33 mouse cellular contexts compared by ENCODE assay signal in the genomic region with DNA sequence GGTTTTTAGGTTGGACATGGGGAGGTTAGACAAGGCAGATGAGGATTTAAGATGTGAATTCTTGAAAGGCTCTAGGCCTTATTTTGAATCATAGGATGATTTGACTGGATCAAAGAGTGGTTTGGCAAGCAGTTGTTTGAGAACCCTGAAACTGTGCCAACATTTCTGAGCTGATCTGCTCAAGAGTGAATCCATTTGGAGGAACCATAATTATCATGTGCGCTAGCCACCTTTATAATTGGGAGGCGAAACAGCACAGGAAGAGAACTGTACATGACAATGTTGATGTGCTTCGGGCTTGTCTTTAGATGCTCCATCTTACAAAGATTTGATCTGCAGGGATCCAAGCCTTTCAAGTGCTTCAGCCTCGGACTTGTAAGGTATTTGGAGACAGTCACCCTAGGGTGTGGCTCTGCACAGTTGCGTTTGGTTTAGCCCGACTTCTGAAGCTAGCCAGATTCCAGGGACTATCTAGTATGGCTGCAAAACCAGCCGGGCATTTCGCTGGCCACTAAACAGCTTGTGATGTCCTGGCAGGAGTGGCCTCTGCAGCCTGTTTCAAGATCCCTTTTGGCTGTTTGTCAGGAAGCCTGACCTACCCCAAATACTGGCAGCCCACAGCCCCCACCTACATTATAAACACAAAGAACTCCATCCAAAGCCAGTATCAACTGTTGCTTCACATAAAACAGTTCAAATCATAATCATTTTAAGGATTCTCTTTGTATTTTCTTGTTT. TPM values are rescaled to one million over a fixed set of nuclear protein-coding genes. Genes with fewer than 3 reads are reported as not detected.
DNase-seq lines count a peak whose midpoint lies in the region; TF ChIP-seq lines count a peak whose summit lies in the region.
"Had no signal": no experiment of that assay in that cellular context is flagged by ENCODE, and none has a peak within 500 bp of the region (broad histone marks: within the 10 kb centered on the region; RNA-seq: fewer than 3 reads in every experiment).

No protein-coding gene starts in this region.

- H3K4me3 ChIP-seq in layer of hippocampus, adult 2 months = peak overlapping the region; percentile 54; the same call in 1 of the 2 replicates
- H3K4me3 ChIP-seq: embryonic facial prominence, embryonic 12.5 days; heart, embryonic 12.5 days had no signal

- TF ChIP-seq CTCF in layer of hippocampus, adult 2 months (conservative IDR thresholded peaks at IDR 0.05) = no peak
- no peak for TF ChIP-seq CTCF in brain, embryonic 14.5 days (IDR thresholded peaks at IDR 0.05; ENCODE audit: borderline replicate concordance, extremely low read depth, insufficient read depth, insufficient read length)

- H3K27ac ChIP-seq in layer of hippocampus, adult 2 months = peak overlapping the region; percentile 67; the same call in 1 of the 2 replicates
- H3K27ac ChIP-seq: embryonic facial prominence, embryonic 12.5 days; hindbrain, postnatal 0 days had no signal

- TF ChIP-seq POLR2A in brain, embryonic 14.5 days (IDR thresholded peaks at IDR 0.05; ENCODE audit: borderline replicate concordance, extremely low read depth, insufficient read depth, insufficient read length, poor library complexity, severe bottlenecking) = no peak

- DNase-seq in cerebellum, postnatal 14 days = peak; percentile 43 to 52
- DNase-seq in cerebellum, postnatal 4 days (ENCODE audit: low spot score in 2 of 2) = no peak
- DNase-seq in layer of hippocampus, adult 2 months (ENCODE audit: low spot score in 2 of 2) = no peak
- no peak for DNase-seq in layer of hippocampus, postnatal 10 days (ENCODE audit: low spot score in 2 of 2)
- DNase-seq in brain, embryonic 14.5 days (ENCODE audit: low read depth) = peak; percentile 62
- DNase-seq in lung, postnatal 10 days = peak; percentile 29
- DNase-seq in spleen, postnatal 14 days (ENCODE audit: low spot score in 2 of 2) = no peak
- no peak for DNase-seq in left cerebral cortex, adult 11 months (ENCODE audit: low spot score)
- DNase-seq: adrenal gland, postnatal 10 days; cerebellum, adult 8-10 months; gastrocnemius, postnatal 25 days; heart, adult 18-20 months; heart, postnatal 14 days; kidney, adult 9 months; kidney, postnatal 4 days; thymus, postnatal 25 days had no signal

RNA-seq across cellular contexts. Expression of a gene that starts 10.9 kb away (rescaled TPM):
- total RNA-seq in layer of hippocampus, adult 2 months (2021) = 1 to 10 TPM; 2.5 to 5.1 TPM
- 10 to 100 TPM in 1 of 2 experiments, 1 to 10 TPM in 1; 4.6 to 11.7 TPM for total RNA-seq in layer of hippocampus, postnatal 10 days (2021)
- polyA plus RNA-seq in brain, embryonic 14.5 days (2012; rRNA removed) = 6.4 and 14.8 TPM in 2 replicates
- total RNA-seq: liver, adult 2 months; megakaryocyte progenitor cell, adult 5-6 weeks had no signal
- polyA plus RNA-seq: liver, adult 2 months had no signal

RNA-seq across cellular contexts. Expression of a gene that starts 49.9 kb away (rescaled TPM):
- not detected for total RNA-seq in layer of hippocampus, adult 2 months (2021)
- not detected for total RNA-seq in layer of hippocampus, postnatal 10 days (2021)
- polyA plus RNA-seq in brain, embryonic 14.5 days (2012; rRNA removed) = not detected in 2 replicates
- total RNA-seq: adrenal gland, postnatal 10 days; gastrocnemius, postnatal 25 days; heart, adult 18-20 months; heart, postnatal 14 days; hindbrain, postnatal 0 days; left cerebral cortex, adult 8-10 months; left cerebral cortex, postnatal 4 days; liver, adult 2 months; megakaryocyte progenitor cell, adult 5-6 weeks; midbrain, postnatal 0 days had no signal
- polyA plus RNA-seq: CD4-positive, CD25-positive, alpha-beta regulatory T cell, adult 4 months; embryonic facial prominence, embryonic 12.5 days; heart, embryonic 12.5 days; hindbrain, embryonic 11.5 days; hindbrain, postnatal 0 days; intestine, embryonic 16.5 days; liver, adult 2 months; liver, embryonic 16.5 days; midbrain, embryonic 11.5 days; midbrain, postnatal 0 days; neural tube, embryonic 14.5 days; Patski; spleen, adult 2 months; stomach, embryonic 14.5 days had no signal

Comparison
In these comparisons a context has a peak if more than half of its experiments do, and no peak if none do; other contexts are left out.
1. DNase-seq: peak in cerebellum, postnatal 14 days (2 of 2), brain, embryonic 14.5 days (single experiment) and lung, postnatal 10 days (single experiment); none in cerebellum, postnatal 4 days (0 of 2), layer of hippocampus, adult 2 months (0 of 2), layer of hippocampus, postnatal 10 days (0 of 2), spleen, postnatal 14 days (0 of 2) and left cerebral cortex, adult 11 months (single experiment).